Mouse (Mus musculus) thymus, adult 2 months (tissue): ENCODE data around the gene Baz2b.

Source experiments
- CTCF ChIP-seq: fragments of 200-500 bp; IDR thresholded peaks from 2 replicates; pipeline ENCODE4 v1.5.1; 2012; ENCODE audit warnings: mild to moderate bottlenecking, control low read depth, low read length, moderate library complexity, borderline replicate concordance; ENCODE audit not compliant: control insufficient read depth, poor library complexity, insufficient read depth; ENCODE audit errors: extremely low read depth
- POLR2A ChIP-seq: fragments of 200-500 bp; IDR thresholded peaks from 2 replicates; pipeline ENCODE4 v1.6.1; 2012; ENCODE audit warnings: mild to moderate bottlenecking, low read length, control low read depth, moderate library complexity; ENCODE audit not compliant: control insufficient read depth, poor library complexity, insufficient read depth; ENCODE audit errors: extremely low read depth

- no peak for TF ChIP-seq CTCF
- TF ChIP-seq POLR2A, result no peak
Measured at GRCm38 (mm10) chr2:60026554-60026953, 183.1 kb downstream of the Baz2b start.
